Mouse (Mus musculus) intestine, postnatal 0 days (tissue): ENCODE data around the gene Exoc3l2. TPM values are rescaled to one million over a fixed set of nuclear protein-coding genes. Genes with fewer than 3 reads are reported as not detected.

Experiments
- ATAC-seq: fragments of 200-750 bp; cut with Nextera tagmentation; 2 replicates; pipeline ENCODE4 v1.8.0; 2017; ENCODE audit warnings: mild to moderate bottlenecking, moderate TSS enrichment, moderate library complexity
- H3K27ac ChIP-seq: fragments of 300-500 bp; sonication (generic); 2 replicates; pipeline ENCODE4 v1.5.1; 2014; ENCODE audit warnings: mild to moderate bottlenecking, low read depth, low read length, moderate library complexity
- H3K27me3 ChIP-seq: fragments of 300-500 bp; sonication (generic); replicated peaks from 2 replicates; pipeline ENCODE4 v1.6.1; 2014; ENCODE audit warnings: low read length, mixed read lengths; ENCODE audit not compliant: control insufficient read depth, insufficient read depth
- H3K36me3 ChIP-seq: fragments of 300-500 bp; sonication (generic); 2 replicates; pipeline ENCODE4 v1.6.1; 2014; ENCODE audit warnings: mild to moderate bottlenecking, moderate library complexity; ENCODE audit not compliant: control insufficient read depth, insufficient read depth
- H3K4me1 ChIP-seq: fragments of 300-500 bp; sonication (generic); replicated peaks from 2 replicates; pipeline ENCODE4 v1.6.1; 2014; ENCODE audit warnings: antibody characterized with exemption, low read length, mixed read lengths; ENCODE audit not compliant: control insufficient read depth, insufficient read depth
- H3K4me2 ChIP-seq: fragments of 300-500 bp; sonication (generic); replicated peaks from 2 replicates; pipeline ENCODE4 v1.6.1; 2014; ENCODE audit warnings: low read depth, mild to moderate bottlenecking, moderate library complexity
- H3K4me3 ChIP-seq: fragments of 300-500 bp; sonication (generic); 2 replicates; pipeline ENCODE4 v1.5.1; 2014; ENCODE audit warnings: low read depth, low read length
- H3K9ac ChIP-seq: fragments of 300-500 bp; sonication (generic); 2 replicates; pipeline ENCODE4 v1.6.1; 2014; ENCODE audit warnings: mild to moderate bottlenecking, low read depth, low read length
- H3K9me3 ChIP-seq: fragments of 300-500 bp; sonication (generic); 2 replicates; pipeline ENCODE4 v1.6.1; 2016; ENCODE audit warnings: mixed run types; ENCODE audit not compliant: control insufficient read depth
- CTCF ChIP-seq: sonication (generic); IDR thresholded peaks from 2 replicates; pipeline ENCODE4 v1.5.1; 2016; ENCODE audit warnings: low read depth, mild to moderate bottlenecking, control low read depth, antibody characterized with exemption, moderate library complexity
- WGBS: fragments of 180-500 bp; shearing (Covaris S2); extraction: QIAGEN DNeasy Blood & Tissue Kit; methylation state at CpG from one replicate; pipeline ENCODE4 v1.1.7; 2014; 5-methylcytosine and 5-hydroxymethylcytosine counted together
- polyA plus RNA-seq: library from polyadenylated mRNA; unstranded; fragments of >200 nt; fragmentation: Nextera tagmentation; extraction: Ambion mirVana; gene quantifications from 2 replicates; pipeline ENCODE4 v1.2.1, GENCODE M21; 2015

Exoc3l2 gene
- polyA plus RNA-seq, 1 experiment from 2014 or later, result 1.1 TPM

- Histone ChIP-seq H3K36me3 (no peaks in the 10 kb centered on the region), H3K27ac (no peak overlapping the region), H3K4me2 (no peak overlapping the region), H3K4me3 (no peak overlapping the region), H3K9me3 (no peaks in the 10 kb centered on the region), H3K9ac (no peak overlapping the region), H3K4me1 (0 out of 2 replicates have a peak, but pooled peaks cover 1% of the 10 kb centered on the region), H3K27me3 (peaks cover 34% of the 10 kb centered on the region)
- TF ChIP-seq CTCF, result no peak
- ATAC-seq, result no peak
- WGBS, result 84% methylated on average over 7 of the region's 7 CpGs
Measured at GRCm38 (mm10) chr7:19486549-19486948, 23.4 kb downstream of the Exoc3l2 start.

DNA sequence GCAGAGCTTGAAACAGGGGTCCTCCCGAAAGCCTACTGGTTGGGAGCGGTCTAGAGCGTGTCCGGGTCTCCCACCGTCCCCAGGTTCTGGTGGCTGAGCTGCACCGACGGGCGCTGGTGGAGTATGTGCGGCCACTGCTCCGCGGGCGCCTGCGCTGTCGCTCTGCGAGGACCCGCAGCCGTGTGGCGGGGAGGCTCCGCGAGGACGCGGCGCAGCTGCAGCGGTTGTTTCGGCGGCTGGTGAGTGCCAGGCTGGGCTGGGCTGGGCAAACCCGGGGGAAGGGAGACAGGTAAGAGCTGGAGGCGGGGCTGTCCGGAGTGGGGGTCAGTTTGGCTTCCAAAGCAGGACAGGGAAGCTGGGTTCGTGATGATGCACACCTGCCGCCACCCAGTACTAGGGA is 26.4 kb downstream of the Exoc3l2 start:
- WGBS, result 6% methylated on average over 31 of the region's 31 CpGs
- H3K36me3 ChIP-seq, result no peaks in the 10 kb centered on the region
- H3K9me3 ChIP-seq, result no peaks in the 10 kb centered on the region
- H3K4me1 ChIP-seq, result 0 out of 2 replicates have a peak, but pooled peaks cover 4% of the 10 kb centered on the region
- peak overlapping the region; percentile 27; the same call in 1 of the 2 replicates for H3K4me2 ChIP-seq
- H3K9ac ChIP-seq, result no peak overlapping the region
- no peak overlapping the region for H3K27ac ChIP-seq
- peak overlapping the region; percentile 14; the same call in 1 of the 2 replicates for H3K4me3 ChIP-seq
- TF ChIP-seq CTCF, result no peak
- ATAC-seq, result no peak
- H3K27me3 ChIP-seq, result peaks cover 38% of the 10 kb centered on the region

- no peak overlapping the region for H3K9ac ChIP-seq
Measured at GRCm38 (mm10) chr7:19491731-19492130, 28.6 kb downstream of the Exoc3l2 start.

GRCm38 (mm10) chr7:19494751-19495474 is 31.8 kb downstream of the Exoc3l2 start:
- no peaks in the 10 kb centered on the region for H3K36me3 ChIP-seq
- H3K27me3 ChIP-seq, result peaks cover 20% of the 10 kb centered on the region
- H3K4me1 ChIP-seq, result 0 out of 2 replicates have a peak, but pooled peaks cover 4% of the 10 kb centered on the region
- H3K4me3 ChIP-seq, result no peak overlapping the region
- 81% methylated on average over 25 of the region's 25 CpGs for WGBS
- ATAC-seq, result no peak
- H3K27ac ChIP-seq, result no peak overlapping the region
- TF ChIP-seq CTCF, result no peak
- no peak overlapping the region for H3K9ac ChIP-seq
- no peaks in the 10 kb centered on the region for H3K9me3 ChIP-seq
- H3K4me2 ChIP-seq, result no peak overlapping the region

More at GRCm38 (mm10) chr7:19491731-19492130, 28.6 kb downstream of the Exoc3l2 start:
- H3K4me3 ChIP-seq, result no peak overlapping the region; the same call in 1 of the 2 replicates
- peak; percentile 59 for TF ChIP-seq CTCF
- H3K4me2 ChIP-seq, result peak overlapping the region; percentile 33; the same call in 1 of the 2 replicates
- 0 out of 2 replicates have a peak, but pooled peaks have one; percentile 19 for ATAC-seq
- no peaks in the 10 kb centered on the region for H3K9me3 ChIP-seq
- no peak overlapping the region for H3K27ac ChIP-seq
- H3K36me3 ChIP-seq, result no peaks in the 10 kb centered on the region
- H3K4me1 ChIP-seq, result 0 out of 2 replicates have a peak, but pooled peaks cover 4% of the 10 kb centered on the region
- 4% methylated on average over 26 of the region's 26 CpGs for WGBS
- H3K27me3 ChIP-seq, result peaks cover 38% of the 10 kb centered on the region

DNA sequence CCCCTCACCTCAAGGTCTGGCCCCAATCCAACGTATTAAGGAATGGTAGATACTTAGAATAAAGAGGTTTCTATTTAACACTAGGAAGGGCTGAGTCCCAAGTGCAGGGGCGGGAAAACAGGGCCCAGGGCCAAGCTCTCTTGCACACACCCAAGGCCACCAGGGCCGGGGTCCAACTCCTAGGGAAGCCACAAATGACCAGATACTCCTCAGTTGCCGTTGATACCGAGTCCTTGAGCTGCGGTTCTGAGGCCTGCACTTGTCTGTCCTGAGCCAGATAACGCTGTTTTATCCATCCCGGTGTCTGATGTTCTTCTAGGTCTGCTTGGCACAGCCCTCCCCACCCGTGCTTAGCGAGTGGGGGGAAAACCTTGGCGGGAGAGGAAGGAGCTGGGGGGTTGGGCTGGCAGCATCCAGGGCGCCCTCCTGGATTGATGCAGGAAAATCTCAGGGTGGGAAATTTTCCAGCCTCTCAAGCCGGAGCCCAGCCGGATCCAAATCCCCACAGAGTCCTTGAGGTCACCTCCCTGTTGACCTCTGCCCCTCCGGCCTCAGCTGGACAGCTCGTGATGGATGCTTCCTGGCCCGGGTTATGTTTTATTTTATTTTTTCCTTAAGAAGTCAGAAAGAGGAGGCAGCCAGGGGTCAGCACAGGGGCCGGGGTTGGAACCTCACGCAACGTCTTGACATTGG is 32.5 kb downstream of the Exoc3l2 start:
- no peak overlapping the region for H3K27ac ChIP-seq
- TF ChIP-seq CTCF, result no peak
- H3K9ac ChIP-seq, result no peak overlapping the region

DNA sequence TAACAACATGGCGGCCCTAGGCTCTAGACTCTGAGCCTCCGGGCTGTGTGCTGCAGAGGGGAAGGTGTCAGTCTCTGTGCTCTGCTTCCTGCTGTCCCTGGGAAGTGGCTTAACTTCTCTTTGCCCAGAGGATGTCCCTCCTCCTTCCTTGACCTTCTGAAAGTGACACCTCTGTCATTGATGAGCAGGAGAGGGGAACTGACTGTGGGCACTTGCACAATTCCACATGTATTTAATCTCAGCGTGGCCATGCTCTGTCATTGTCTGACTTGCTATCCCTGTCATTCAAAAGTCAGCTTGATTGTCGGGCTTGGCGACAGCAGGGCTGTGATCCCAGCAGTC is 33.1 kb downstream of the Exoc3l2 start:
- Histone ChIP-seq H3K27ac (no peak overlapping the region), H3K27me3 (peaks cover 8% of the 10 kb centered on the region; the same call in 1 of the 2 replicates), H3K4me2 (no peak overlapping the region), H3K4me3 (no peak overlapping the region), H3K36me3 (no peaks in the 10 kb centered on the region), H3K9ac (no peak overlapping the region), H3K4me1 (0 out of 2 replicates have a peak, but pooled peaks cover 4% of the 10 kb centered on the region), H3K9me3 (no peaks in the 10 kb centered on the region)
- WGBS, result 82% methylated on average over 5 of the region's 5 CpGs
- TF ChIP-seq CTCF, result no peak
- ATAC-seq, result no peak

More for the DNA sequence above, 32.5 kb downstream of the Exoc3l2 start:
- Histone ChIP-seq H3K4me1 (0 out of 2 replicates have a peak, but pooled peaks cover 4% of the 10 kb centered on the region), H3K9me3 (no peaks in the 10 kb centered on the region), H3K36me3 (no peaks in the 10 kb centered on the region), H3K4me3 (no peak overlapping the region), H3K4me2 (no peak overlapping the region), H3K27me3 (peaks cover 13% of the 10 kb centered on the region)
- WGBS, result 60% methylated on average over 20 of the region's 20 CpGs
- ATAC-seq, result no peak
